Mouse (Mus musculus) ovary, postnatal 36 days (tissue): ENCODE measurements around the gene Grrp1.
A peak's percentile ranks its signal among the peaks of the same experiment; 100 is the strongest.
"Not testable (repeated sequence)": the region's sequence is repeated elsewhere in the genome, so short reads cannot be mapped to it uniquely, and the experiment has no call there.

ENCODE experiments used
- DNase-seq: peaks from one replicate; pipeline ENCODE4 v3.0.0; 2022; ENCODE audit warnings: low spot score, mixed read lengths

Gene Grrp1

DNA sequence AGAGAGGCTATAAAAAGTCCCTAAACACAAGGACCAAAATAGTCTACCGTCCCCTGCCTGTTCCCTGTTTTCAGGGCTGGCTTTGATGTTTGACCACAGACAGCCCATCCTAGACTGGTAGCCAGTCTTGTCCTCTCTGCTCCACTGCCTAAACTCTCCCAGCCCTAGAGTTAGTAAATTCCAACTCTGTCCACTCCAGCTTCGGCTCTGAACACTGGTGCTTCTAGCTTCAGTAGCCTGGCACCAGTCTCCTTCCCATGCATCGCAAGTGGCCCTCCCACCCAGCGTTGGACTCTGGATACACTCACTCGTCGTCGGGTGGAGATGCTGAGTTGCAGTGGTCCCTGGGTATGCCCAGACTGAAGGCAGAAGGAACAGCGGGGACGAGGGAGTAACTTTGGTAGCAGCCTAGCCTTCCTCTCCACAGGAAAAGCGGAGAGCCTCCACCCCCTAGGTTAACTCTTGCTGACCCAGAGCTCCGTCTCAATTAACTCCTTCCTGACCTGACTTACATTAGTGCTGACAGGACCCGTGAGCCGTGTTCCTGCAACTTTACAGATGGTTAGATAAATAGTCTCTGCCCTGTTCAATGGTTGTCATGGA, at the start of gene Grrp1:
Grrp1 (minus strand) TSS at position 385 of the 603 bp plus-strand sequence.
- no peak for DNase-seq

DNA sequence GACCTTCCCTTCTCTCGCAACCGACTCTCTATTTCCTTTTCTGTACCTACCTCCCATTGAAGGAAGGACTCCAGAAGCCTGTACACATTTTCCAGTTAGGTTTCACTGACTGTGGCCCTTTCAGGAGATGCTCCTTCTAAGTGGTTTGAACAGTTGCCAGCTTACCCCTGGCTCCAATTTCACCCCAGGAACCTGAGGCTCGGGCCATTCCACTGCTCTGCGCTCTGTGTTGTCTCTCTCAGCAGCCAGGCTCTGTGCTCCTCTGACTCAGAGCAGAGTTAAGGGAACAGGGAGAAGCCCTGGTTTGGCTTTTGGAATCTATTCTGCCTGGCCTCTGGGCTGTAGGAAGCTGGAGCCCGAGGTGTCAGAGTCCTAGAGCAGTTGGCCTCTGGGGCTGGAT, 48.2 kb upstream of the Grrp1 start:
- DNase-seq: no peak

DNA sequence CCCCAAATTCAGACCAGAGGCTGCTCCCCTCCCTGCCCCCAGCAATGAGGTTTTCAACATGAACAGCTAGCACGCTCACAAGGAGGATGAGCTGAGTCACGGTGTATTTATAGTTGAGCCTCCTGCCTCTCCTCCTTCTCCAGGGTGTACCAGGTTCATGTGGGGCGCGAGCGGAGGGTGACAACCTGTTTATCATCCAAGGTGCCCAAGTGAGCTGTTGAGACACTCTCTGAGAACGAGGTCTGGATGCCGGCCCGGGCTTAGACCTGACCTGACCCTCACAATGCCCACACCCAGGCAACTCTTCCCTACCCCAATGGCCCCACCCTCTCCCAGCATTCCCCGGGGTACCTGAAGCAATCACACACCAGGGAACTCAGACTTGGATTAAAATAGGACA, 46.4 kb upstream of the Grrp1 start:
- no peak for DNase-seq

DNA sequence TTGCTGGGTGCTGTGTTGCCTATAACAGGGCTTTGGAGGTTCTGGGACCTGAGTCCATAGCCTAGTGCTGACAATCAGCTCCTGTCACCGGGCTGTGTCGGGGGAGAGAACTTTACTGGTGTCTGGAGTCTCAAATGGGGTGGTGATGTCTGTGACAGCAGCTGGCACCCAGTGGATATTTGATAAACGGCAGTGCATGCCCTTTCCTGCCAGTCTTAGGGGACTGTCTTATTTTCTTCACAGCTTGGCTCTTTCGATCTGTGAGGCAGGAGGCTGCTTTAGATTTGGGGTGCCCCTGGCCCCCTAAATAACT, 45.5 kb upstream of the Grrp1 start:
- DNase-seq: no peak

DNA sequence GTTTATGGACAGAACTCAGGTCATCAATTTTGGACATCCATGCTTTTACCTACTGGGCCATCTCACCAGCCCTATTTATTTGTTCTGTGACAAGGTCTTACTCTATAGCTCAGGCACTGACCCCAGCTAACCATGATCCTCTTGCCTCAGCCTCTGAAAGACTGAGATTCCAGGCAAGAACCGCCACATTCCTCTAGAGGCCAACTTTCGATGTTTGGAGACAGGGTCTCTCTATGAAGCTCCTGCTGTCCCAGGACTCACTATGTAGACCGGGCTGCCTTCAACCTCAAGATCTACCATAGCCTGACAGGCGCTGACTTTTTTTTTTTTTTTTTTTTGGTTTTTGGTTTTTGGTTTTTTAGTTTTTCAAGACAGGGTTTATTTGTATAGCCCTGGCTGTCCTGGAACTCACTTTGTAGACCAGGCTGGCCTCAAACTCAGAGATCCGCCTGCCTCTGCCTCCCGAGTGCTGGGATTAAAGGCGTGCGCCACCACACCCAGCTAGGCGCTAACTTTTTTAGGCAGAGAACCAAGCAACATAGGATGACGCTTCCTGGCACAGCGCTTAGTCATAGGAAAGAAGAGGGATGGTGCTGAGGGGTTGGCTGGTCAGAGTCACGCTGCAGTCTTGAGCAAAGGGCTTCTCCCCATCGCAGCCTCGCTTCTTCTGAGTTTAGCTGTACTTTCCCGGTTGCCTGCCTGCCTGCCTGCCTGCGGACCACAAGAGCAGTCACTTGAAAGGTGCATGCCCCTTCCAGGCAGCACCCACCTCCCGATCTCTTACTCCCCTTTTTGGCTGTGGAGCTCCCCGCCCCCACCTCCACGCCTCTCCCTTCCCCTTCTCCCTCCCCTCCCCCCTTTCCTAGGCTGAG, 45.0 kb upstream of the Grrp1 start:
- DNase-seq: no peak

DNA sequence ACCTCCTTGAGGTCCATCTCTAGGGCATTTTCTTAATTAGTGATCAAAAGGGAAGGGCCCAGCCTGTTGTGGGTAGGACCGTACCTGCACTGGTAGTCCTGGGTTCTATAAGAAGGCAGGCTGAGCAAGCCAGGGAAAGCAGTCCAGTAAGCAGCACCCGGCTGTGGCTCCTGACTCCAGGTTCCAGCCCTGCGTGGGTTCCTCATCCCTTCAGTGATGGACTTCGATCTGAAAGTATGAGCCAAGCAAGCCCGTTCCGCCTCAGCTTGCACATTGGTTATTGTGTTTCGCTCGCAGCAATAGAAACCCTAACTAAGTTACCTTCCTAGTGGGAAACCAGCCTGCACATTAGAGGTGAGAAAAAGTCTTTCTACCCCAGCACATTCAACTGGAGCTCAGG, 43.5 kb upstream of the Grrp1 start:
- no peak for DNase-seq

DNA sequence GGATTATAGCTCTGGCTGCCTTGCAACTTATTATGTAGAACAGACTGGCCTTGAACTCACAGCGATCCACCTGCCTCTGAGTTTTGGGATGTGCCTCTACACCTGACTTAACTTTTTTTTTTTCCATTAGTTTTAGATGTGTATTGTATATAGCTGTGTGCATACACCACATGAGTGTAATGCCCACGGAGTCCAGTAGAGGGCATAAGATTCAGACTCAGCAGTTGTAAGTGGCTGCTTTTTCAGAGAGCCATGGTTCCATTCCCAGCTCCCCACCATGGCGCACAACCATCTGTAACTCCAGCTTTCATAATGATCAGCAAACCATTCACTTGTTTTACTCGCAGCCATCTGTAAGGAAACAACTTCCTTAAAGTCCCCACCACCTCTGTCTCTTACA, 42.6 kb upstream of the Grrp1 start:
- DNase-seq: no peak

DNA sequence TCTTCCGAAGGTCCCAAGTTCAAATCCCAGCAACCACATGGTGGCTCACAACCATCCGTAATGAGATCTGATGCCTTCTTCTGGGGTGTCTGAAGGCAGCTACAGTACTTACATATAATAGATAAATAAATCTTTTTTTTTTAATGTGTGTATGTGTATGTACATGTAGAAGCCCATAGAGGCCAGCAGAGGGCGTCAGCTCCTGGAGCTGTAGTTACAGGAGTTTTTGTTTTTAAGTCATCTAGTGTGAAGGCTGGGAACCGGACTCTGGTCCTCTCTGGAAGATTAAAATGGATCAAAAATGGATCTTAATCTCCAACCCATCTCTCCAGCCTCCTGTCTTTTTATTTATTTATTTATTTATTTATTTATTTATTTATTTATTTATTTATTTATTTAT, 42.2 kb upstream of the Grrp1 start:
- DNase-seq: not testable (repeated sequence)

DNA sequence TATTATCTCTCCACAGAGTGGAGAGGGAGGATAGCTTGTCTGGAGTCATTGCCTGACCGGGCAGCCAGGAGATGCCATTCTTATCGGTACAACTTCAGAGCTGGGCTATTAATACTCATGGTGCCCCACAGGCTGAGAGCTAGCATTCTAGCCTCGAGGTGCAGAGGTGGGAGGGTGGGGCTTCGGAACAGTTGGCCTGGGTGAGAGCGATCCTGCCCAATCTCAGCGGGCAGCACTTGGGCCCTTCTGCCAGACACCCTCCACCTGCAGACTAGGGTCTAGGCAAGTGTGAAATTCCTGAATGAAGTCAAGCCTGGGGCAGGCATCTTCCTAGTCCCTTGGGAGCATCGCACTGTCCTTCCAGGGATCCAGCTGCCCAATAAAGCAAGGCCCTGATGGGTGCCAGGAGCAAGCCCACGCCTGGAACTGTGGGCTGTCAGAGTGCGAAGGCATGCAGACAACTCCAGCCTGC, 39.8 kb upstream of the Grrp1 start:
- DNase-seq: no peak

DNA sequence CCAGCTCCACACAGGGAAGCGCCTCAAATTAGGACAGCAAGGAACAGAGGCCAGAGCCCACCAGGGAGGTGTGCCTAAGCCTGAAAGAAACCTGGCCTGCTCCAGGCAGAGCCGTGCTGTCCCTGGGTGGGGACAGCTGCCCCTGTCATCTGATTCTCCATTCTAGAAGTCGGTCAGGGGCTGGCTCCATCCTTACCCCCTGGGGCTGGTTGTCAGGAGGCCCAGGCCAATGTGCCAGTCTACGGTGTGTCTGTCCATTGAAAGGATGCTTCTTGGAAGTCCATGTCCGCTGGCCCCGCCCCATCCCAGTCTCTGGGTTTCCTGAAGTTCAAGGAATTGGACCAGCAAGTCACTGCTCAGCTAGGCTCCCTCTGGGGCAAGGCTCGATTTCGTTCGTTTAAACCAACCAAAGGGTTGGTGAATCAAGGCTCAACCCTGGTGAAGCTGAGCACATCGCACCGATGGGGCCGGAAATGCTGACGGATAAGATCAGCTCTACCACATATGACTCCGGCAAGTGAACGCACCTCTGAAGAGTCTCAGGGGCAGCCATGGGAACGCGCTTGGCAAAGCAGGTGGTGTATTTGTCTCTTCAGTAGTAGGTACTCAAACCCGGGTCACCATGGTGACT, 39.3 kb upstream of the Grrp1 start:
- no peak for DNase-seq

DNA sequence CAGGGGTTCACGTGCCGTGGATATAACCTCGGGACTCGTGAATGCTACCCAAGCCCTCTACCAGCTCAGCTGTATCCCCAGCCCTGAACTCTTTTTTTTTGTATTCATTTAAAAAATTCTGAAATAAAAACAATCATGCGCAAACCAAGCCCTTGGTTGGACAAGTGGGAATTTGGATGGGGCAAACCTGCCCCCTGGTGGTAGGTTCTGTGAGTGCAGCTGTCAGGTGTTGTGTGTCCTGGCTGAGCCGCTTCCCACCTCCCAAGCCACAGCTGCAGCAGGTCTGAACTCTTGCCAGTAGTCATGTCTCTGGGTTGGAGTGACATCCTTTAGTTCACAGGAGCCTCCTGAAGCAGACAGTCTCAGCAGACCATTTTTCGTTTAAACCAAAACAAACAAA, 38.2 kb upstream of the Grrp1 start:
- peak; percentile 67 for DNase-seq

DNA sequence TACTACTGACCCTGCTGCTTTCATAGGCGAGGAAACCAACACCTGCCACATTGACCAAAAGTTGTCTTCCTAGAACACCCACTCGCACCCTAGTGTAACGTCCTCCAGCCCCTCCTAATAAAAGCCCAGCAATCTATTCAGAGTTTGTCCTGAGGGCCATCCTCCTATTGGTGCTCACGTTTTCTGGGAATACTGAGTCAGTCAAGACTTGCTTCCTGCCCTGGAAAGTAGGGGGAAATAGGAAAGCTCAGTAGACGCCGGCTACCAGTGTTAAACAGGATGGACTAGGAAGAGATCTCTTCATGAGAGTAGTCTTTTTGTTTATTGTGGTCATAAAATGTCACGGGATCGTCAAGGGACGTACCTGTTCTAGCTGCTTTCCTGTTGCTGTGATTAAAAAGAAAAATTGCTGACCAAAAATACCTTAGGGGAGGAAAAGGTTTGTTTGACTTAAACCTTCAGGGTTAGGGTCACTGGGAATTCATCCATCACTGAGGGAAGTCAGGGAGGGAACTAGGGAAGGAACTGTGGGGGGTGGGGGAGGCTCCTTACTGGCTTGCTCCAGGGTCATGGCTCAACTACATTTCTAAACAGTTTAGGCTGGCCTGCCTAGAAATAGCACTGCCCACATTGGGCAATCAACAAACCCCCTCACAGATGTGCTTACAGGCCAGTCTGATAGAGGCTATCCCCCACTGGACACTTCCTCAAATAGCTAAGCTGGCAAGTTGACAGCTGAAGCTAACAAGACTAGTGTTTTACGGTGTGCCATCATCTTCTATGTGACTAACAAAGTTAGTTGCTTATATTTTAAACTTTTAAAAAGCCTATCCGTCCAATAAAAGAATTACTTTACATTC, 34.7 kb upstream of the Grrp1 start:
- DNase-seq: no peak

DNA sequence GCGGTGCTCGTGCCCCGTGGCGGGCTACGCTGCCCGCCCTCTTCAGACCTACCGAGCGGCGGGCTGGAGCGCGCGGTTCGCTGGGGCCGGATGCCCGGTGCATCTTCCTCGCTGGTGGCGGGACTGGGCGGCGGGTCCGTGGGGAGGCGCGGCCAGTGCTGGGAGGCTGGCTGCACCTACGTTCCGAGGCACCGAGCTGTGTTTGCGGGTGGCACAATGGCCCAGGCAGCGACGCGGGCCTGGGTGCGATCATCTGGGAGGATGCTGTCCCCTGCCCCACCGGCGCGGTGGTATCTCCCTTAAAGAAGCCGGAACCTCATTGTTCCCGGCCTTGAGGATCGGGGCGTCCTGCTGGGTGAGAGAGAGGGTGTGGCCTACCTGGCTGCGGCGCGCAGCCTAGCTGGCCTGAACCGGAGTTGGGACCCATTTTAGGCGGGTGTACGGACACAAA, 33.7 kb upstream of the Grrp1 start, which contains the start of gene Pdik1l:
Pdik1l (minus strand) TSS at position 321 of the 451 bp plus-strand sequence.
- DNase-seq: peak; percentile 75

DNA sequence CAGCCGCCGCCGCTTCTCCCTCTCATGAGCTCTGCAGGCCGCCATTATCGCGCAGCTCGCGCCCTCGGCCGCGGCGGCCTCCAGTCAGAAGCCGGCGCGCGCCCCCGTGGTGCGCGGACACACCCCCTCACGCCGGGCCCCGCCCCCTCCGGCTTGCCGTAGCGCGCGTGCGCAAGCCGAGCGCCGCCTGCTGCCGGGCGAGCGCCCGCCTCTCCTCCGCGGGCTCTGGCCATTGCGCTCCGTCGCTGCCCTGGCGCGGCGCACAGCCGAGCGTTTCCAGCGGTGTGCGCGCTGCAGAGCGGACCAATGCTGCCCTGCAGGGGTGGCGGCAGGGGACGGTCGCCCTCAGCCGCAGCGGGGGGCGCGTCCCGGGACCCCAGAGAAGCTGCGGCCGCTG, 33.3 kb upstream of the Grrp1 start:
- DNase-seq: peak; percentile 98

DNA sequence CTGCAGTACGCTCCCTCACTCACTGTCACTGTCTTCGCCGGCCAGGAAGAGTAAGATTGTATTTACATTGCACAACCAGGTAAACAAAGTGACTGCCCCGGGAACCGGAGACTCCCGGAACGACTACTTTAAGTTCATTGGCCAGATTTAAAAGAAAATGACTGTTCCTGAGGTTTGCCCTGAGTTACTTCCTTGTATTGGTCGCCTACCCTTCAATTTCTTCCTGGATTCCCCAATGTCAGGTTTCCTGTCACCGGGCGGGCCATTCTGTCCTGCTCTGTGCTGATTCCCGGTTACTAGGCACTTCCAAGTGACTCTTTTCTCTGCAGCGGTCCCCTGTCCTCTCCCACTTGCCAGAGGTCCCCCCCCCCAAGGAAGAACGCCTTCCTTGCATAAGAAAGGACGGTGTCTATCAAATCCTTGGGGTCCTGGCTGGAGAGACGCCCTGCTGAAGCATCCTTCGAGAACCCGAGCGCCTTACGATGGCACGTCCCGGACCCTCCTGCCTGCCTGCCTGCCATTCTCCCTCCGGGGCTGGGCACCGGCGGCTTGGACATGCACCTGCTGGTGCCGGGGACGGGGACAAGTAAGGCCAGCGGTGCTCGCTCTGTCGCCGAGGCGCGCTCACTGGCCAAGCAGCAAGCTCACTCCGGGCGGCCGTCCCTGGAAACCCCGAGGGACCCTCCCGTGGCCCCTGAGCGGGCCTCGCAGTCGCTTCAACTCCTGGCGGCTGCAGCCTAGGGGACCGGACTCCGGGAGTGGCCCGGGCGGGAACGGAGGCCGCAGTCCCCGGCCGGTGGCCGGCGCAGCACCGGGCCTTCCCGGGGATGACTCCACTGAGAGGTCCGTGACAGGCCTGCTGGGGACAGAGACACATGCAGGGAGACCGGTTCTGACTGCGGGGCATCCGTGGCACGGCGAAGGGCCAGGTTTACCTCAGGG, 32.6 kb upstream of the Grrp1 start:
- DNase-seq: no peak

DNA sequence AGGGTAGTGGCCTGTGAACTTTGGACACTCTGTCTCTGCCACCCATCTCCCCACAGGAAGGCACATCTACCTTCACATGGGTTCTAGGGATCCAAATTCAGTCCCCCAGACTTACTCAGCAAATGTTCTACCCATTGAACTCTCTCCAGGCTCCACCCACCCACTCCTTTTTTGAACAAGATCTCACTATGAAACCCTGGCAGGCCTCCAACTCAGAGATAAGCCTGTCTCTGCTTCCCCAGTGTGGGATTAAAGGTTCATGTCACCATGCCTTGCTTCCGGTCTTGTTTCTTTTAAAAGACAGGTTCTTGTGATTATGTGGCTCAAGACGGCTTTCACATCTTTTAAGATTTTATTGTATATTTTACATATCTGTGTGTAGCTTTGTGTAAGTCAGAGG, 31.0 kb upstream of the Grrp1 start:
- no peak for DNase-seq

DNA sequence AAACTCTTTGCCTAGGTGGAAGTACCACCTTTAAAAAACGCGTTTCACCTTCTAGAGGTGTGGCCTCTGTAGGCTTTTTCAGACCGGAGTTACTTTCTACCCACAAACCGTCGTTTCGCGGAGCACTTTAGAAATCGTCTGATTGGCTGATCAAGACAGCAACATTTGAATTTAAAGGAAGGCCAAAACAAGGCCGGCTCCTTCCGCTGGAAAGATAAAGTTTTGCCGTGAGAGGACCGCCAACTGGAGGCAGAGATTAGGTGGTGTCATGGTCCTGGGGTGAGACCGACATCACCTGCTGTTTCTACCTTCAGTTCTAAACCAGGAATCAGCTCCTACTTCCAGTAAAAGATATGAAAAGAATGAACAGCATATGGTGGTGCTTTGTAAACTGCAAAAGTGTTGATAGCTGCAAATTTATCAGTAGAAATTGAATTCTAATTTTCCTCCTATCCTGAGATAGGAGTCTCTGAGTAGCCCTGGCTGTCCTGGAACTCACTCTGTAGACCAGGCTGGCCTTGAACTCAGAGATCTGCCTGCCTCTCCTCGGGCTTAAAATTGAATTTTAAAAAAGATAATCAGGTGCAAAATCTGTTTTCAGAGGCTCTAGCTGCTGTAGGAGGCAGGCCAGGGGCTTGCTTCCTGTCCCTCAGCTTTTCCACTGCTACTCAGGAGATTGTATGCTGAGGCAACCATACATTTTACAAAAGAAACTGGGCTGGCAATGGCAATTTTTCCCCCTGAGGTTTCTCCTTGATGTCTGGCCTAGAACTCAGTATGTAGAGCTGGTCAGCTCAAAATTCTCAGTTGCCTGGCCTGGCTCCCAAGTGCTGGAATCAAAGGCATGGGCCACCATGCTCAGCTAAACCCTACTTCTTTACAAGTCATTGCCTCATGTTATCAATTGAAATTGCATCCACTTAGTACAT, 19.8 kb upstream of the Grrp1 start:
- DNase-seq: no peak

DNA sequence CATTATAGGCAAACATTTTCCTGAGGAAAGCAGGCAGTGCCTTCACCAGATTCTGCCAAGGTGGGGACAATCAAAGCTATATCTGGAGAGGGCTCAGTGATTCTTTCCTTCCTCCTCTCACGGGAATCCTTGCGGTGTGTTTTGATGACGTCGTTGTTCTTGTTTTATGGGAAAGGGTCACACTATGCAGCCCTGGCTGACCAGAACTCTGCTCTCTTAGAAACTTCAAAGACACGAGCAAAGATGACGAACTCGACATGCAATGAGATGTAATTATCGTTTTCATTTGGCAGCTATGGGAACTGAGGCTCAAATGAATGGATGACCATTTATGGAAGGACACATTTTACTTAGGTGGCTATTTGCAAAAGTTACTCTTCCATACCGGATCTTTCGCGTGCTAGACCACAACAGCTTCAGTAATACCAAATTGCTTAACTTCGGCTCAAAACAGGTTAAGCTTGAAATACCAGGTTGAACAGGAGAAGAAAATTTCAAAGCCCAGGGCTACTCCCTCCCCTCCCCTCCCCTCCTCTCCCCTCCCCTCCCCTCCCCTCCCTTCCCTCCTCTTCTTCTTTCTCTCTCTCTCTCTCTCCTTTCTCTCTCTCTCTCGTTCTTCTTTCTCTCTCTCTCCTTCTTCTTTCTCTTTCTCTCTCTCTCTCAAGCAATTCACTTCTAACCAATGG, 19.0 kb upstream of the Grrp1 start:
- no peak for DNase-seq

DNA sequence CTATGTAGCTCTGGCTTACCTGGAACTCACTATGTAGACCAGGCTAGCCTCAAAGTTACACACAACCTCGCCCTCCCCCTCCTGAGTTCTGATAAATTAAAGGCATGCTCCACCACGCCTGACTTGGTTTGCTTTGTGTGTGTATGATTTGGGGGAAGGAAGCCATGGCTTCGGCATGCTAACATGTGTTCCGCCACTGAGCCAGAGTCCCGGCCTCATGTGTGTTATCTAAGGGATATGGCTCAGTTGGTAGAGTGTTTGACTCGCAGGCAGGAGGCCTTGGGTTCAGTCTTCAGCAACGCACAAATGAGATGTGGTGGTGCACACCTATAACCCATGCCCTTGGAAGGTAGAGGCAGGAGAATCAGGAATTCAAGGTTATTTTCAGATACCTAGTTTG, 18.1 kb upstream of the Grrp1 start:
- no peak for DNase-seq
